ENCODE assay signal across 38 mouse cellular contexts in the genomic region with DNA sequence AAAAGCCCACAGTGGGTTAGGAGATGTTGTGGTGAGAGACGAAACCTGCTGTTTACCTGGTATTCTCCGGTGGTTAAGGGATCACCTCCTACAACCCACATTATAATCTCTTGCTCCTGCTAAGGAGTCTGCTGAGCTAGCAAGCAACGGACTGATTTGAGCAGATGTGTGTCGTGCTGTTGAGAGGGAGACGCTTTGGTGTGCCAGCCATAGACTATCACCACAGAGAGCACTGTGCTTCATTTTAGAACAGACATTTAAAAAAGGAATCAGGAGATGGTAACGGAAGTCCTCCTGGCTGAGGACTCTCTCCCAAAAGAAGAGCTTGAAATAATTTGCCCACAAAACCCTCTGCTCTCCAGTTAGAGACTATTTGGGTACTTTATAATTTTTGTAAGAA. TPM values are rescaled to one million over a fixed set of nuclear protein-coding genes. Genes with fewer than 3 reads are reported as not detected.
DNase-seq lines count a peak whose midpoint lies in the region; ATAC-seq and TF ChIP-seq lines count a peak whose summit lies in the region.
"Had no signal": no experiment of that assay in that cellular context is flagged by ENCODE, and none has a peak within 500 bp of the region (broad histone marks: within the 10 kb centered on the region; RNA-seq: fewer than 3 reads in every experiment).

No protein-coding gene starts in this region.

- no peaks in the 10 kb centered on the region for H3K9me3 ChIP-seq in liver, embryonic 14.5 days (ENCODE audit: control insufficient read depth, low read length)
- no peaks in the 10 kb centered on the region for H3K9me3 ChIP-seq in forebrain, embryonic 11.5 days (ENCODE audit: control insufficient read depth, low read length)
- H3K9me3 ChIP-seq: forebrain, embryonic 13.5 days; heart, embryonic 10.5 days; heart, embryonic 15.5 days; hindbrain, embryonic 12.5 days; midbrain, embryonic 12.5 days; neural tube, embryonic 12.5 days had no signal

- TF ChIP-seq EP300 in liver, embryonic 14.5 days (IDR thresholded peaks at IDR 0.05; ENCODE audit: low read depth): no peak

- peaks cover 34 to 40% of the 10 kb centered on the region in 2 experiments for H3K4me1 ChIP-seq in liver, embryonic 14.5 days (replicated peaks; ENCODE audit: control insufficient read depth in 2 of 2, insufficient read depth in 2 of 2, low read length in 1 of 2)
- H3K4me1 ChIP-seq in forebrain, embryonic 11.5 days (replicated peaks; ENCODE audit: control insufficient read depth, insufficient read depth, low read length): no peaks in the 10 kb centered on the region
- H3K4me1 ChIP-seq: forebrain, embryonic 13.5 days; hindbrain, embryonic 12.5 days; midbrain, embryonic 12.5 days; neural tube, embryonic 12.5 days had no signal

- WGBS in liver, embryonic 14.5 days (ENCODE audit: insufficient replicate concordance): 64% methylated on average over 6 of the region's 6 CpGs
- 94% methylated on average over 6 of the region's 6 CpGs for WGBS in forebrain, embryonic 11.5 days

- no peak overlapping the region for H3K4me3 ChIP-seq in liver, embryonic 14.5 days (ENCODE audit: insufficient read depth in 1 of 2, low read depth in 2 of 2, low read length in 2 of 2)
- H3K4me3 ChIP-seq in forebrain, embryonic 11.5 days (ENCODE audit: low read depth, low read length): no peak overlapping the region
- H3K4me3 ChIP-seq: forebrain, embryonic 13.5 days; heart, embryonic 10.5 days; heart, embryonic 15.5 days; hindbrain, embryonic 12.5 days; midbrain, embryonic 12.5 days; myocyte; neural tube, embryonic 12.5 days had no signal

- 0 out of 2 replicates have a peak overlapping the region, but pooled peaks have one; percentile 8 for H3K4me2 ChIP-seq in liver, embryonic 14.5 days (ENCODE audit: low read depth)
- H3K4me2 ChIP-seq in forebrain, embryonic 11.5 days (ENCODE audit: low read depth, low read length, severe bottlenecking): no peak overlapping the region
- H3K4me2 ChIP-seq: forebrain, embryonic 13.5 days; heart, embryonic 15.5 days; hindbrain, embryonic 12.5 days; midbrain, embryonic 12.5 days; neural tube, embryonic 12.5 days had no signal

- H3K27ac ChIP-seq in liver, embryonic 14.5 days: peak overlapping the region; percentile 45
- H3K27ac ChIP-seq in forebrain, embryonic 11.5 days (ENCODE audit: low read depth, low read length): no peak overlapping the region
- H3K27ac ChIP-seq: forebrain, embryonic 13.5 days; heart, embryonic 10.5 days; heart, embryonic 15.5 days; hindbrain, embryonic 12.5 days; hindbrain, postnatal 0 days; midbrain, embryonic 12.5 days; neural tube, embryonic 12.5 days had no signal

- no peak for DNase-seq in frontal cortex, postnatal 10 days (ENCODE audit: low spot score in 2 of 2)
- peak; percentile 30 for DNase-seq in layer of hippocampus, adult 9-11 months
- DNase-seq in layer of hippocampus, adult 11-12 months (ENCODE audit: low spot score): no peak
- no peak for DNase-seq in liver, embryonic 14.5 days (ENCODE audit: low read depth in 3 of 3, low spot score in 3 of 3)
- DNase-seq in liver: no peak
- DNase-seq in forebrain, embryonic 11.5 days (ENCODE audit: low spot score): no peak
- no peak for DNase-seq in ovary, adult 18-20 months (ENCODE audit: low spot score)
- DNase-seq: adrenal gland, adult 2 months; adrenal gland, postnatal 36 days; cerebellum, adult 2 months; cerebellum, postnatal 14 days; gastrocnemius, postnatal 14 days; heart, postnatal 36 days; kidney, adult 9 months; kidney, postnatal 10 days; lung, postnatal 36 days; spleen, adult 18-20 months; thymus, adult 18-20 months; thymus, postnatal 36 days had no signal

- H3K27me3 ChIP-seq in liver, embryonic 14.5 days (ENCODE audit: control insufficient read depth, insufficient read depth, low read length): no peaks in the 10 kb centered on the region
- H3K27me3 ChIP-seq in forebrain, embryonic 11.5 days (ENCODE audit: control insufficient read depth, insufficient read depth, low read length): no peaks in the 10 kb centered on the region
- H3K27me3 ChIP-seq: CH12.LX; forebrain, embryonic 13.5 days; heart, embryonic 15.5 days; hindbrain, embryonic 12.5 days; midbrain, embryonic 12.5 days; neural tube, embryonic 12.5 days had no signal

- peak; percentile 99 for ATAC-seq in frontal cortex, adult (ENCODE audit: low TSS enrichment)
- no peak for ATAC-seq in liver, embryonic 14.5 days (ENCODE audit: insufficient read depth)
- no peak for ATAC-seq in forebrain, embryonic 11.5 days (replicated peaks; ENCODE audit: low FRiP score)
- ATAC-seq: activated CD4-positive, CD25-positive, alpha-beta regulatory T cell, adult 4 months; forebrain, embryonic 13.5 days; hindbrain, postnatal 0 days; intestine, postnatal 0 days had no signal

- no peaks in the 10 kb centered on the region for H3K36me3 ChIP-seq in liver, embryonic 14.5 days (replicated peaks; ENCODE audit: control insufficient read depth, insufficient read depth, low read depth)
- no peaks in the 10 kb centered on the region for H3K36me3 ChIP-seq in forebrain, embryonic 11.5 days (ENCODE audit: control insufficient read depth, insufficient read depth, low read length)
- H3K36me3 ChIP-seq: heart, embryonic 10.5 days; heart, embryonic 15.5 days; hindbrain, embryonic 12.5 days; midbrain, embryonic 12.5 days; neural tube, embryonic 12.5 days had no signal

- TF ChIP-seq CTCF in liver, embryonic 14.5 days (IDR thresholded peaks at IDR 0.05; ENCODE audit: low read depth): no peak

- H3K9ac ChIP-seq in liver, embryonic 14.5 days (replicated peaks): no peak overlapping the region
- H3K9ac ChIP-seq in forebrain, embryonic 11.5 days (ENCODE audit: low read length): no peak overlapping the region
- H3K9ac ChIP-seq: forebrain, embryonic 13.5 days; heart, embryonic 15.5 days; hindbrain, embryonic 12.5 days; midbrain, embryonic 12.5 days; neural tube, embryonic 12.5 days had no signal

RNA-seq across cellular contexts. Expression of gene Samd7, which starts 21.2 kb away (rescaled TPM):
- 0.02 and 0.07 TPM in 2 replicates for polyA plus RNA-seq in liver, embryonic 14.5 days (2012; rRNA removed)
- 0.04 TPM in 1 of 2 replicates, not detected in the other for polyA plus RNA-seq in liver, embryonic 14.5 days (2014; fragmentation: Nextera tagmentation; extraction: Ambion mirVana)
- polyA plus RNA-seq in forebrain, embryonic 11.5 days (2014; fragmentation: Nextera tagmentation; extraction: Ambion mirVana): not detected in 2 replicates
- polyA plus RNA-seq: C2C12; embryonic facial prominence, embryonic 14.5 days; erythroblast, embryonic 14.5 days; forebrain, embryonic 13.5 days; heart, embryonic 10.5 days; heart, embryonic 15.5 days; hindbrain, embryonic 12.5 days; hindbrain, postnatal 0 days; intestine, postnatal 0 days; limb, embryonic 11.5 days; liver, adult 2 months; lung, embryonic 16.5 days; midbrain, embryonic 12.5 days; myocyte; neural tube, embryonic 12.5 days; stomach, embryonic 16.5 days had no signal

RNA-seq across cellular contexts. Expression of gene Sec62, which starts 25.4 kb away (rescaled TPM):
- 16.3 and 24.4 TPM in 2 replicates for polyA plus RNA-seq in liver, embryonic 14.5 days (2012; rRNA removed)
- polyA plus RNA-seq in liver, embryonic 14.5 days (2014; fragmentation: Nextera tagmentation; extraction: Ambion mirVana): 57.7 and 57.8 TPM in 2 replicates
- polyA plus RNA-seq in forebrain, embryonic 11.5 days (2014; fragmentation: Nextera tagmentation; extraction: Ambion mirVana): 48.5 and 62.0 TPM in 2 replicates
